Mouse (Mus musculus): ENCODE results near the gene Lyplal1.

DNA sequence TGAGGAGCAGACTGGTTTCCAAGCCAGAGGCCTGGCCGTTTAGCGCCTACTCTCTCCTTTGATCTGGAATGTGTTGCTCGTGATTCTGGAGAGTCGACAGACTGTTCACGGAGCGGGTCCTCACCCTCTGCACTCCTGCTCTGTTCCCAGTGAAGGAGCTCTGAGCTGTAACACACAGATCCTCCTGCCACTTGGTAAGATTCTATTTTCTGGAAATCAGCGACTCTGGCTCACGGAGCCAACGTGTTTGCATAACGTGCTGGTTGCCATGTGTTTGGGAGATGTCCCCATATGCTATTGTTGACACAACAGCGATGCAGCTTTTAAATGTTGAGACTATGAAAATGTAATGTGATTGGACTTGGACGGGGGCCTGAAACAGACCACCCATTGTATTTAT, 20.8 kb upstream of the Lyplal1 start:
- TF ChIP-seq POLR2A (IDR thresholded peaks at IDR 0.05; ENCODE audit: borderline replicate concordance, control insufficient read depth, low read depth, low read length) (no peak), CTCF (IDR thresholded peaks at IDR 0.05; ENCODE audit: control insufficient read depth, insufficient read depth, low read length) (no peak)
